Mouse (Mus musculus) midbrain, embryonic 14.5 days (tissue): ENCODE results near the gene Tie1. TPM values are rescaled to one million over a fixed set of nuclear protein-coding genes. Genes with fewer than 3 reads are reported as not detected.

Source experiments
- ATAC-seq: fragments of 200-750 bp; cut with Nextera tagmentation; 2 replicates; pipeline ENCODE4 v1.8.0; 2017; ENCODE audit warnings: moderate number of reproducible peaks, moderate library complexity; ENCODE audit not compliant: low FRiP score, low TSS enrichment
- DNase-seq: peaks from one replicate; pipeline ENCODE4 v3.0.0-alpha.2; 2015
- H3K27ac ChIP-seq: fragments of 300-500 bp; sonication (generic); replicated peaks from 2 replicates; pipeline ENCODE4 v1.5.1; 2014; ENCODE audit warnings: mild to moderate bottlenecking, low read depth, low read length, moderate library complexity
- H3K27me3 ChIP-seq: fragments of 300-500 bp; sonication (generic); 2 replicates; pipeline ENCODE4 v1.6.1; 2014; ENCODE audit warnings: low read length, control low read depth, mixed read lengths; ENCODE audit not compliant: control insufficient read depth, insufficient read depth
- H3K36me3 ChIP-seq: fragments of 300-500 bp; sonication (generic); 2 replicates; pipeline ENCODE4 v1.6.1; 2014; ENCODE audit warnings: low read length, control low read depth; ENCODE audit not compliant: control insufficient read depth, insufficient read depth
- H3K4me1 ChIP-seq: fragments of 300-500 bp; sonication (generic); 2 replicates; pipeline ENCODE4 v1.6.1; 2014; ENCODE audit warnings: mild to moderate bottlenecking, antibody characterized with exemption, low read length, control low read depth; ENCODE audit not compliant: control insufficient read depth, insufficient read depth
- H3K4me2 ChIP-seq: fragments of 300-500 bp; sonication (generic); 2 replicates; pipeline ENCODE4 v1.6.1; 2014; ENCODE audit warnings: mild to moderate bottlenecking, low read length, moderate library complexity
- H3K4me3 ChIP-seq: fragments of 300-500 bp; sonication (generic); replicated peaks from 2 replicates; pipeline ENCODE4 v1.5.1; 2014; ENCODE audit warnings: low read depth, low read length
- H3K9ac ChIP-seq: fragments of 300-500 bp; sonication (generic); replicated peaks from 2 replicates; pipeline ENCODE4 v1.6.1; 2014; ENCODE audit warnings: mild to moderate bottlenecking, low read length, moderate library complexity
- H3K9me3 ChIP-seq: fragments of 300-500 bp; sonication (generic); 2 replicates; pipeline ENCODE4 v1.6.1; 2016; ENCODE audit warnings: low read length, control low read depth, mixed read lengths; ENCODE audit not compliant: control insufficient read depth
- WGBS: fragments of 180-500 bp; shearing (Covaris S2); extraction: QIAGEN DNeasy Blood & Tissue Kit; methylation state at CpG from one replicate; pipeline ENCODE4 v1.1.7; 2014; 5-methylcytosine and 5-hydroxymethylcytosine counted together
- polyA plus RNA-seq: library from polyadenylated mRNA; unstranded; fragments of >200 nt; fragmentation: Nextera tagmentation; extraction: Ambion mirVana; gene quantifications from 2 replicates; pipeline ENCODE4 v1.2.1, GENCODE M21; 2014

The Tie1 gene
- polyA plus RNA-seq, 1 experiment from 2014 or later = 12.0 TPM

DNA sequence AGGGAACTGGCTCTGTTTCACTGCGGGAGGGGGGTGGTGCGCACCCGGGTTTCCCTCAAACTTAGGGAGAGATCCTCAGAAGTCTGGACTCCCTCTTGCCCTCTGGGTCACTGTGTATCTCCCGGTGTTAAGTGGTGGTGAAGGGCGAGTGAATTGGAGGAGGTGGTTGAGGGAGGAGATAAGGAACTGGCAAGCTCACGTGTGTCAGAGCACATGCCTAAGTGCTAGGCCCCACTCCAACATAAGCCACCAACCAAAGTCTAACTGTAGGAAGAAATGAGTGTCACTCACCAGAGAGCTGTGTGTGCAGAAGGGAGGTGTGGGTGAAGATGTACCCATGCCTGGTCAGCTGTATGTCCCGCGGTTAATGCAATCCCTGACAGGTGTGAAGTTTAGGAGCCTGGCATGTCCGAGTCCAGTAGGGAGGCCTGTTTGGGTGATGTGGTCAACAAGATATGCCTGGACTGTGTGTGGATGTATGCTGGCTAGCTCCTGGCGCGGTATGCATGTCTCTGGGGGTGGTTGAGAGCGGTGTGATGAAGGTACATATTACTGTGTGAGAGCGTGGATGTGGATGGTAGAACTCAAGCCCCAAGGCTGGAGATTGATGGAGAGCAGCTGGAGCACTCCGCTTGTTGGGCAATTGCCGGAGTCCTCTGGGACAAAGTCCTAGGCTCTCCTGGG is 61.2 kb downstream of the Tie1 start:
- H3K27ac ChIP-seq = peak overlapping the region; percentile 64; the same call in 1 of the 2 replicates
- whole genome bisulfite sequencing = 57% methylated on average over 15 of the region's 15 CpGs
- ATAC-seq = peak; percentile 2; the same call in 1 of the 2 replicates

GRCm38 (mm10) chr4:118427768-118428451 is 62.0 kb downstream of the Tie1 start, which contains the start of gene Elovl1:
TSS of gene Elovl1 (plus strand) at chr4:118428093.
- peak within 1 kb of the TSS; percentile 49 for H3K4me3 ChIP-seq
- DNase-seq (peak; percentile 85), ATAC-seq (peak; percentile 88)
- H3K4me1 ChIP-seq = peaks cover 17% of the 10 kb centered on the region
- H3K36me3 ChIP-seq = peaks cover 20% of the 10 kb centered on the region
- peak within 1 kb of the TSS; percentile 64 for H3K27ac ChIP-seq
- no peaks in the 10 kb centered on the region for H3K9me3 ChIP-seq
- 0% methylated on average over 28 of the region's 31 CpGs for WGBS
- H3K4me2 ChIP-seq = peak within 1 kb of the TSS; percentile 87
- peak within 1 kb of the TSS; percentile 59 for H3K9ac ChIP-seq
- H3K27me3 ChIP-seq = no peaks in the 10 kb centered on the region

More for the DNA sequence above, 61.2 kb downstream of the Tie1 start:
- peaks cover 17% of the 10 kb centered on the region for H3K4me1 ChIP-seq
- H3K4me2 ChIP-seq = peak overlapping the region; percentile 87
- no peaks in the 10 kb centered on the region for H3K9me3 ChIP-seq
- no peaks in the 10 kb centered on the region for H3K27me3 ChIP-seq
- DNase-seq = no peak
- H3K9ac ChIP-seq = peak overlapping the region; percentile 59
- H3K36me3 ChIP-seq = peaks cover 23% of the 10 kb centered on the region
- H3K4me3 ChIP-seq = peak overlapping the region; percentile 49

DNA sequence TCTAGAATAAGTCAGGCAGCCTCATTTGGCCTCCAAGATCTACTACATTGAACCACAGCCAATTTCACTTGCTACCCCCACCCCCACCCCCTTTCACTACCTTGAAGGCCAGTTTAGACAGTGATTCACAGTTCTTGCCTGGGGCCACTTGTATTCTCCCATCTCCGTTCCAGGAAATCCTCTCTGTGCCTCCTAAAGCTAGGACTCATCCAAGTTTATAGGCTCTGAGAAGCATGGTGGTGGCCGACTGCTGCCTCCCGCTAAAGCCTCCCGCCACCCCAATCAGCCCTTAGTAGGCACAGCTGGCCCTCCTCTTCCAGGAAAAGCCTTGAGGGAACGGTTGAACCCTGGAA is 62.5 kb downstream of the Tie1 start:
- peaks cover 20% of the 10 kb centered on the region for H3K36me3 ChIP-seq
- peak overlapping the region; percentile 87 for H3K4me2 ChIP-seq
- H3K27ac ChIP-seq = peak overlapping the region; percentile 64
- no peaks in the 10 kb centered on the region for H3K27me3 ChIP-seq
- peak overlapping the region; percentile 49 for H3K4me3 ChIP-seq
- no peaks in the 10 kb centered on the region for H3K9me3 ChIP-seq
- DNase-seq = no peak
- WGBS = 4% methylated on average over 5 of the region's 5 CpGs
- peak; percentile 15 for ATAC-seq
- H3K9ac ChIP-seq = peak overlapping the region; percentile 59
- peaks cover 17% of the 10 kb centered on the region for H3K4me1 ChIP-seq

DNA sequence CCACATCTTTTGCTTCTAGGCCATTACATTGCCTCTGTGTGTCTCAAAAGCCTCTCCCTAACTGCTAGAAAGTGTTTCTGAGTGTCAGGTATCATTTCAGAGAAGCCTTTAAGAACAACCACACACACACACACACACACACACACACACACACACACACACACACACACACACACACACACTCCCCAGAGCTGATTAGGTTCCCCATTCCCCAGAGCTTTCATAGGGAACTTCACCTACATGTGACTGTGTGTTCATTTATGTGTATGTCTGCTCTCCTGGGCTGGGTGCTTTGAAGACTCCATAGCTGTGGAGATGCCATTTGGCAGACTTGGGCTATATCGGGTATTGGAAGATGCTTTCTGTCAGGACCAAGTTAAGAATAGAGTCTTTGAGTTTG is 64.5 kb downstream of the Tie1 start:
- ATAC-seq (no peak), DNase-seq (no peak)
- no peak overlapping the region for H3K4me2 ChIP-seq
- no peaks in the 10 kb centered on the region for H3K9me3 ChIP-seq
- H3K4me1 ChIP-seq = peaks cover 17% of the 10 kb centered on the region
- H3K36me3 ChIP-seq = peaks cover 26% of the 10 kb centered on the region
- no peak overlapping the region for H3K27ac ChIP-seq
- H3K27me3 ChIP-seq = no peaks in the 10 kb centered on the region
- H3K4me3 ChIP-seq = no peak overlapping the region
- 90% methylated on average over 1 of the region's 1 CpGs for WGBS
- H3K9ac ChIP-seq = no peak overlapping the region

DNA sequence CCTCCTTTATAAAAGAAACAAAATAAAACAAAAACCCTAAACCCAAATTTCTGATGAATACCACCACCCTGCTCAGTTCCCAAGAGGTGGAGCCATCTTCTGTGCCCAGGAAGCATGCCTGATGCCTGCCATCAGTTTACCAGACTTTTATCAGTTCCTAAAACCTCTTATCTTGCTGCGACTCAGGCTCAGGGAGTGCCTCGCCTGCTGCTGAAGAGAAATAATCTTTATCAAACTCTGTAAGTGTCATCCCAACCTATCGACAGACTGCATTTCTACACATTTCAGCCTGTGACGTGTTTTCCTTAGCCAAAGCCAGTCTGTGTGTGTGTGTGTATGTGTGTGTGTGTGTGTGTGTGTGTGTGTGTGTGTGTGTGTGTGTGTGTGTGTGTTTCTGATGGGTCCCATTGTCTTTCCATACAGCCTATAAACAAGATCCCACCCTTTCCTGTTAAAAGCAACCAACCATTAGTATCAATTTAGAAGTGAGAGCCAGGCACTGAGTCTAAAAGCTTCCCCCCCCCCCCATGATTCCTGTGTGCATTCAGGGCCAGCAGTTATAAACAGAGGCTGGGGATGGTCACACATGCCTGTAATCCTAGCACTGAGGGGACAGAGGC is 65.2 kb downstream of the Tie1 start:
- 88% methylated on average over 4 of the region's 4 CpGs for WGBS
- no peak for ATAC-seq
- no peaks in the 10 kb centered on the region for H3K27me3 ChIP-seq

DNA sequence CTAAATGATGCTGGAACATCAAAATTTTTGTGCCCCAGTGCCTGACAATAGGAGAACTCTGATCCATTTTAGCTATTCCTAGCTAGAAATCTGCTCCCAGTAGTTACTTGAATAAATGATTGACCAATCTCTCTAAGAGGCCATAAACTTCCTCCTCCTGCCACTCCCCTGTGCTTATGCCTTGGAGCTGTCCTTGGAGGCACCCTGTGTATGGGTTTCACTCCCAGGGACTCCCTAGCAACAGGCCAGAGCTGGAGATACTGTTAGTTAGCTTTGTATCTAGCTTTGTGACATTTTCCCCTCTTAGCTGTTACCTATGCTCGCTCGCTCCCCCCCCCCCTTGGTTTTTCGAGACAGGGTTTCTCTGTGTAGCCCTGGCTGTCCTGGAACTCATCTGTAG is 68.5 kb downstream of the Tie1 start:
- Histone ChIP-seq H3K9ac (no peak overlapping the region), H3K9me3 (no peaks in the 10 kb centered on the region), H3K4me1 (no peaks in the 10 kb centered on the region), H3K4me3 (no peak overlapping the region), H3K36me3 (peaks cover 59% of the 10 kb centered on the region), H3K27ac (no peak overlapping the region), H3K27me3 (no peaks in the 10 kb centered on the region), H3K4me2 (no peak overlapping the region)
- ATAC-seq = no peak
- DNase-seq = no peak
- 98% methylated on average over 3 of the region's 3 CpGs for WGBS

More for the DNA sequence above, 65.2 kb downstream of the Tie1 start:
- Histone ChIP-seq H3K27ac (no peak overlapping the region), H3K4me1 (peaks cover 17% of the 10 kb centered on the region), H3K9ac (no peak overlapping the region), H3K36me3 (peaks cover 31% of the 10 kb centered on the region), H3K4me2 (no peak overlapping the region), H3K4me3 (no peak overlapping the region), H3K9me3 (no peaks in the 10 kb centered on the region)
- no peak for DNase-seq

Other genes with a start within 250 kb of the Tie1 start
- gene Ptprf, start 198.7 kb downstream of the Tie1 start, polyA plus RNA-seq = 69.5 and 73.4 TPM in 2 replicates
- gene Szt2, start 80.8 kb downstream of the Tie1 start, polyA plus RNA-seq = 13.2 and 14.7 TPM in 2 replicates
- 89.6 and 109 TPM in 2 replicates for gene Med8, start 80.7 kb downstream of the Tie1 start, polyA plus RNA-seq
- 14.0 and 25.0 TPM in 2 replicates for gene Elovl1, start 62.0 kb downstream of the Tie1 start, polyA plus RNA-seq
- gene Cdc20, start 52.7 kb downstream of the Tie1 start, polyA plus RNA-seq = 29.6 and 47.3 TPM in 2 replicates
- 0.13 TPM in 1 of 2 replicates, not detected in the other for gene Mpl, start 32.5 kb downstream of the Tie1 start, polyA plus RNA-seq
- gene 2610528J11Rik, start 36.9 kb upstream of the Tie1 start, polyA plus RNA-seq = not detected in 2 replicates
- gene Tmem125, start 54.0 kb upstream of the Tie1 start, polyA plus RNA-seq = not detected in 2 replicates
- gene Cfap57, start 130.7 kb upstream of the Tie1 start, polyA plus RNA-seq = 1.3 and 1.8 TPM in 2 replicates
- gene Ebna1bp2, start 130.7 kb upstream of the Tie1 start, polyA plus RNA-seq = 106 and 117 TPM in 2 replicates
- gene Olfr62, start 168.9 kb upstream of the Tie1 start, polyA plus RNA-seq = not detected in 2 replicates
- not detected in 2 replicates for gene Olfr1342, start 202.7 kb upstream of the Tie1 start, polyA plus RNA-seq
- not detected in 2 replicates for gene Olfr1341, start 213.5 kb upstream of the Tie1 start, polyA plus RNA-seq
- gene Olfr1340, start 230.1 kb upstream of the Tie1 start, polyA plus RNA-seq = not detected in 2 replicates
- not detected in 2 replicates for gene Olfr1339, start 242.1 kb upstream of the Tie1 start, polyA plus RNA-seq